Mouse (Mus musculus): Measurements from ENCODE around the gene Zfp605.
A peak's percentile ranks its signal among the peaks of the same experiment; 100 is the strongest.
"Not testable (repeated sequence)": the region's sequence is repeated elsewhere in the genome, so short reads cannot be mapped to it uniquely, and the experiment has no call there.

The Zfp605 gene

GRCm38 (mm10) chr5:110109991-110110441 lies at the start of gene Zfp605:
TSS of gene Zfp605 (plus strand) at chr5:110110092.
- DNase-seq (ENCODE audit: low read depth, low spot score), result peak; percentile 93

GRCm38 (mm10) chr5:110072413-110072812 lies 37.5 kb upstream of the Zfp605 start, which contains the start of gene Gm17655:
TSS of gene Gm17655 (minus strand) at chr5:110072513.
- DNase-seq (ENCODE audit: low read depth, low spot score), result not testable (repeated sequence)

- peak; percentile 83 for DNase-seq (ENCODE audit: low read depth, low spot score)
Observed at GRCm38 (mm10) chr5:110082961-110083360, 26.9 kb upstream of the Zfp605 start.

- DNase-seq (ENCODE audit: low read depth, low spot score), result peak; percentile 89
Observed at GRCm38 (mm10) chr5:110086161-110086866, 23.6 kb upstream of the Zfp605 start.

GRCm38 (mm10) chr5:110091546-110091945 lies 18.3 kb upstream of the Zfp605 start:
- DNase-seq (ENCODE audit: low read depth, low spot score), result no peak

GRCm38 (mm10) chr5:110094030-110094846 lies 15.7 kb upstream of the Zfp605 start, which contains the start of gene Gm35315:
TSS of gene Gm35315 (minus strand) at chr5:110094420.
- peak; percentile 93 for DNase-seq (ENCODE audit: low read depth, low spot score)

- DNase-seq (ENCODE audit: low read depth, low spot score), result no peak
Observed at GRCm38 (mm10) chr5:110094847-110095213, 15.1 kb upstream of the Zfp605 start.

- DNase-seq (ENCODE audit: low read depth, low spot score), result peak; percentile 96
Observed at GRCm38 (mm10) chr5:110098991-110099477, 10.9 kb upstream of the Zfp605 start.

GRCm38 (mm10) chr5:110099656-110100580 lies 10.0 kb upstream of the Zfp605 start, which contains the start of gene Plcxd1:
TSS of gene Plcxd1 (plus strand) at chr5:110099969.
- peak; percentile 62 for DNase-seq (ENCODE audit: low read depth, low spot score)

- no peak for DNase-seq (ENCODE audit: low read depth, low spot score)
Observed at GRCm38 (mm10) chr5:110100921-110101631, 8.8 kb upstream of the Zfp605 start.

- peak; percentile 33 for DNase-seq (ENCODE audit: low read depth, low spot score)
Observed at GRCm38 (mm10) chr5:110101716-110102347, 8.1 kb upstream of the Zfp605 start.

GRCm38 (mm10) chr5:110102429-110102828 lies 7.5 kb upstream of the Zfp605 start:
- no peak for DNase-seq (ENCODE audit: low read depth, low spot score)

- DNase-seq (ENCODE audit: low read depth, low spot score), result no peak
Observed at GRCm38 (mm10) chr5:110102853-110103625, 6.9 kb upstream of the Zfp605 start.

GRCm38 (mm10) chr5:110103901-110104615 lies 5.8 kb upstream of the Zfp605 start:
- no peak for DNase-seq (ENCODE audit: low read depth, low spot score)

- peak; percentile 69 for DNase-seq (ENCODE audit: low read depth, low spot score)
Observed at GRCm38 (mm10) chr5:110104616-110105380, 5.1 kb upstream of the Zfp605 start.

GRCm38 (mm10) chr5:110106140-110106871 lies 3.6 kb upstream of the Zfp605 start:
- no peak for DNase-seq (ENCODE audit: low read depth, low spot score)

GRCm38 (mm10) chr5:110106901-110107564 lies 2.9 kb upstream of the Zfp605 start:
- no peak for DNase-seq (ENCODE audit: low read depth, low spot score)
